Mouse (Mus musculus) embryonic stem cell, embryonic (primary cell): Measurements from ENCODE around the gene Vps9d1.

Experiments
- CTCF ChIA-PET, 4 experiments: fragments of 300-600 bp in 2 of 4; fragments of 350-600 bp in 2 of 4; sonication (Branson Sonifier 250); formaldehyde crosslinking; loops; one replicate each; lab custom pipeline; 2022; ENCODE audit warnings: inconsistent platforms in 2 of 4; lab: Charles Lee
- POLR2A ChIA-PET, 4 experiments: fragments of 300-600 bp in 2 of 4; fragments of 350-600 bp in 2 of 4; sonication (Branson Sonifier 250); formaldehyde crosslinking; loops; one replicate each; lab custom pipeline; 2022; ENCODE audit warnings: antibody characterized with exemption in 4 of 4, inconsistent platforms in 1 of 4; lab: Charles Lee

Vps9d1 gene

DNA sequence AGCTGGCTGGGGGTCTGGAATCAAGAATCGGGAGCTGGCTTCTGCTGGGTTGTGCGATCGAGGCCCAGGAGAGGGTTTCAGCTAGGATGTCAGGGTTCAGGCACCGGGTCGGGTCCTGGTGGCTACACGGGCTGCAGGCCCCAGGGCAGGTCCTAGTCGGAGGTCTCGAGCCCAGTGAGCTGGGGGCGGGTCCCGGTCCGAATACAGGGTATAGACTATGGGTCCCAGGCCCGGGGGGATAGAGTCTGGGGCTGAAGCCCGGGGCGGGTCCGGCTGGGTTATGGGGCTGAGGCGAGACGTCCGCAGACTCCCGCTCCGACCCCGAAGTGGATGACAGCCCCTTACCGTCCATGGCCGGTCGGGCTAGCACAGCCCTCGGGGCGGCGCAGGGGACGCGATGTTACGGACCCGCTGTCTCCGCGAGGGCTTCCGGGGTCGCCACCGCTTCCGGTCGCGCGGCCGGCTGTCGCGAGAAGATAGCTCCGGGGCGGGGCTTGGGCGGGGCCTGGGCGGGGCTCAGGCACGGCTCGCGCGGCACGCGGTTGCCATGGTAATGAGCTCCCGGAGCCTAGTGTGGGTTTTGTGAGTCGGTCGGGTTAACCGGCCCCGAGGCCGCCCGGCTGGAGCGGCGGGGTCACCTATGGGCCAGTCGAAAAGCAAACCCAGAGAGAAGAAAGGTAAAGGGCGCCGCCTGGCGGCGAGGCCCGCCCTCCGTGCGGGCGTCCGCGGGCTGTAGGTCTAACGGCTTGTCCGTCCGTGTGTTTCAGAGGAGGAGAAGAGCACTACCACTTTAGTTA, 41.6 kb downstream of the Vps9d1 start, which contains the start of the genes Chmp1a and Spata33:
Chmp1a (minus strand) TSS at position 443 of the 797 bp plus-strand sequence.
Spata33 (plus strand) TSS at position 512 of the 797 bp plus-strand sequence.
- ChIA-PET CTCF (interaction anchor here (0.5 to 2.8 kb wide), 58 partner anchors 9 to 1685 kb away, joined by 3 to 40 read pairs (median 4); partner anchors contain the start of genes Spata2l (in 3 of the 4), Mc1r (in 2 of the 4), Cdk10 (in 1 of the 4) and Spire2 (in 1 of the 4)), POLR2A (interaction anchor here (0.5 to 3.1 kb wide), 106 partner anchors 9 to 769 kb away, joined by 3 to 48 read pairs (median 4); partner anchors contain the start of genes Cdk10 (in 3 of the 4), Spata2l (in 3 of the 4), Dpep1 (in 2 of the 4) and Tcf25 (in 2 of the 4))

GRCm38 (mm10) chr8:123211876-123212275, 42.3 kb downstream of the Vps9d1 start:
- POLR2A ChIA-PET: interaction anchor here in 3 of 4 experiments (1.0 to 3.1 kb wide), 41 partner anchors 8 to 341 kb away, joined by 3 to 48 read pairs (median 6); partner anchors contain the start of genes Cdk10 (in 3 of the 3), Spata2l (in 2 of the 3), Dpep1 (in 1 of the 3) and Fanca (in 1 of the 3)
- CTCF ChIA-PET: interaction anchor here (0.5 to 2.8 kb wide), 22 partner anchors 10 to 1685 kb away, joined by 3 to 40 read pairs (median 6); partner anchors contain the start of genes Spata2l (in 3 of the 4), Cdk10 (in 1 of the 4) and Spire2 (in 1 of the 4)

GRCm38 (mm10) chr8:123203571-123203970, 50.6 kb downstream of the Vps9d1 start:
- ChIA-PET CTCF (interaction anchor here in 2 of 4 experiments (0.6 to 3.7 kb wide), 6 partner anchors 9 to 140 kb away, joined by 3 to 25 read pairs (median 3); partner anchors contain the start of genes Chmp1a (in 1 of the 2), Spata2l (in 1 of the 2) and Spata33 (in 1 of the 2)), POLR2A (interaction anchor here (0.6 to 4.2 kb wide), 14 partner anchors 9 to 170 kb away, joined by 3 to 23 read pairs (median 4); partner anchors contain the start of genes Chmp1a (in 2 of the 4) and Spata33 (in 2 of the 4))

- CTCF ChIA-PET: interaction anchor here (0.5 to 3.7 kb wide), 53 partner anchors 9 to 1294 kb away, joined by 3 to 25 read pairs (median 4); partner anchors contain the start of genes Chmp1a (in 4 of the 4), Spata33 (in 4 of the 4), Spata2l (in 2 of the 4) and Cdk10 (in 1 of the 4)
- POLR2A ChIA-PET: interaction anchor here (0.6 to 4.2 kb wide), 20 partner anchors 9 to 101 kb away, joined by 3 to 23 read pairs (median 4); partner anchors contain the start of genes Chmp1a (in 4 of the 4), Spata33 (in 4 of the 4), Dpep1 (in 1 of the 4) and Spata2l (in 1 of the 4)
These were observed 51.9 kb downstream of the Vps9d1 start for GRCm38 (mm10) chr8:123202288-123202687.

- POLR2A ChIA-PET: interaction anchor here in 2 of 4 experiments (0.7 to 4.1 kb wide), 7 partner anchors 13 to 289 kb away, joined by 3 to 19 read pairs (median 3); partner anchors contain the start of genes Chmp1a (in 2 of the 2), Spata33 (in 2 of the 2), Dpep1 (in 1 of the 2) and Spata2l (in 1 of the 2)
- CTCF ChIA-PET: interaction anchor here in 2 of 4 experiments (0.6 to 3.7 kb wide), 6 partner anchors 13 to 1233 kb away, joined by 3 to 25 read pairs (median 3); partner anchors contain the start of genes Chmp1a (in 1 of the 2) and Spata33 (in 1 of the 2)
These were observed 54.3 kb downstream of the Vps9d1 start for GRCm38 (mm10) chr8:123199864-123200263.

GRCm38 (mm10) chr8:123197016-123197415, 57.1 kb downstream of the Vps9d1 start:
- ChIA-PET CTCF (interaction anchor here in 2 of 4 experiments (0.6 to 1.3 kb wide), 2 partner anchors 8 to 93 kb away, joined by 3 read pairs; no protein-coding TSS in a partner anchor), POLR2A (interaction anchor here in 2 of 4 experiments (0.6 to 4.9 kb wide), 12 partner anchors 12 to 144 kb away, joined by 3 to 24 read pairs (median 4); partner anchors contain the start of genes Chmp1a (in 2 of the 2), Spata33 (in 2 of the 2), Dpep1 (in 1 of the 2) and Spata2l (in 1 of the 2))

DNA sequence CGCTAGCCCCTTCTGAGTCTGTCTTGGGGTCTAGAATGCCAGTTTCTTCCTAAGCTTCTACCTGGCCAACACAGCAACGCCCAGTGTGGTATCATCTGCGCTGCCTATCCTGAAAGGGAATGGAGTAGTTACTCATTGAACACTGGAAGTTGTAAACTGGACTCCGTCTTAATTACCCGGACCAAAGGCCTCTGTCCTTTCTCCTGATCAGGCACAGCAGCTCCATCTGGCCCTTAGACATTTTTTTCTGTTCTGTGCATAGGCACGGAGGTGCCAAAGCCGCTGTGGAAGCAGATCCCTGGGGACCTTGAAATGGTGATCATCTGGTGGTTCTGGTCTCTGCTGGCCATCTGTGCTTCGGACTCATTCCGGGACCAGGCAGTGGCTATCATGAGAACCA, 60.4 kb downstream of the Vps9d1 start:
- ChIA-PET POLR2A (interaction anchor here in 3 of 4 experiments (0.6 to 2.0 kb wide), 11 partner anchors 9 to 87 kb away, joined by 3 to 8 read pairs (median 4); partner anchors contain the start of genes Chmp1a (in 1 of the 3) and Spata33 (in 1 of the 3)), CTCF (interaction anchor here (0.6 to 1.4 kb wide), 5 partner anchors 8 to 575 kb away, joined by 3 to 14 read pairs (median 6); partner anchors contain the start of genes Chmp1a (in 1 of the 4) and Spata33 (in 1 of the 4))
